Mouse (Mus musculus): Measurements from ENCODE around the gene Map4k4.

The Map4k4 gene

DNA sequence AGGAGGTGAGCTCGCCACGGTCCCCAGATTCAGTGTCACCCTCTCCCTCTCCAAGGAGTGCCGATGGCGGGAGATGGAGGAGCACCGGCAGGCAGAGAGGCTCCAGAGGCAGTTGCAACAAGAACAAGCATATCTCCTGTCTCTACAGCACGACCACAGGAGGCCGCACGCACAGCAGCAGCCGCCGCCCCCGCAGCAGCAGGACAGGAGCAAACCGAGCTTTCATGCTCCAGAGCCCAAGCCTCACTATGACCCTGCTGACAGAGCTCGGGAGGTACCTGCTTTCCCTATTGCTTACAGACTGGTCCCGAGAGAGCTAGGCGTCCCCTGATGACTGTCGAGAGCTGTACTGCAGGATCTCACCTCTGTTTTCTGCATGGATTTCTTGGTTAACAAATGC lies 99.8 kb downstream of the Map4k4 start:
- no peak for DNase-seq (ENCODE audit: low spot score in 2 of 2)

DNA sequence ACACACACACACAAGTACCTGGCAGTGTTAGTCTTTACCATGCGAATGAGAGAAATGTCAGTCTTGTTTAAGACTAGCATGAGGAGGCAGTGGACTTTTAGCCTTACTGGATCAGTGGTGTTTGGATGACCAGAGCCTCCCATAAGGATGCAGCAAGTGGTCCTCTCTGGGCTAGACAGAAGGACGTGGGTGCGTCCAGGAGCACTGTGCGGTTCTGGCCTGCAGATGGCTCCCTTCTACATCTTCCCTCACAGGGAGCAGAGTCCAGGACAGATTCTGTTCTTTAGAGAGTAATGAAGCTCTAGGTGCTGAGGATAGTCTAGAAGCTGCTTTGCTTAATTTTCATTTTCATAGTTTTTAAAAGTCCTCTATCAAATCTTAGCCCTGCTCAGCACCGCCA lies 100.2 kb downstream of the Map4k4 start:
- peak in 1 of 2 experiments; percentile 80 for DNase-seq (ENCODE audit: low spot score in 2 of 2)

DNA sequence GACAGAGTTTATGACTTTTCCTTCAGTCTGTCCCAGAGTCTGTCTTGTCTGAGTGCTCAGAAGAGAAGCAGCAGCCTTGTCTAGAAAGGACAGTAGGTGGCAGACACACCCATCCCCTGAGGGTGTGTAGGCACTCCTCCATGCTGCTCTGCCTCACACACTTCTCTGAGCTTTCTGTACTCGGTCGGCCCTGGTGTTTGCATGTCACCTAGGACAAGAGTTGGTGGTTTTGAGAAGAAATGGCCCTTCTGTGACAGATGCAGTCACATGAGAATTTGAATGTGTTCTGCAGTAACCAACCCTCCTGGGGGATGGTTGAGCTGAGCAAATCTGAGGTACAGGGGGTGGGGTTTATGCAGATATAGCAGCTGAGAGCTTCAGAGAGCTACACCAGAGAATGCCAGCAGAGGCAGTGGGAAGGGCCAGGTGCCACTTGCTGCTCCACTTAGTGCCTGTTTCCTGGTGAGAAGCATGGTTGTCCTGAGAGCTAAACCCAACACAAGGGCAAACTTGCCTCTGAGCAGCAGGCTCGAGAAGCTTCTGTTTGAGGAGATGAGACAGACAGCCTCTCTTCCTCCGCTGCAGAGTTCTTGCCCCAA lies 101.5 kb downstream of the Map4k4 start:
- DNase-seq (ENCODE audit: low spot score in 2 of 2), result no peak

DNA sequence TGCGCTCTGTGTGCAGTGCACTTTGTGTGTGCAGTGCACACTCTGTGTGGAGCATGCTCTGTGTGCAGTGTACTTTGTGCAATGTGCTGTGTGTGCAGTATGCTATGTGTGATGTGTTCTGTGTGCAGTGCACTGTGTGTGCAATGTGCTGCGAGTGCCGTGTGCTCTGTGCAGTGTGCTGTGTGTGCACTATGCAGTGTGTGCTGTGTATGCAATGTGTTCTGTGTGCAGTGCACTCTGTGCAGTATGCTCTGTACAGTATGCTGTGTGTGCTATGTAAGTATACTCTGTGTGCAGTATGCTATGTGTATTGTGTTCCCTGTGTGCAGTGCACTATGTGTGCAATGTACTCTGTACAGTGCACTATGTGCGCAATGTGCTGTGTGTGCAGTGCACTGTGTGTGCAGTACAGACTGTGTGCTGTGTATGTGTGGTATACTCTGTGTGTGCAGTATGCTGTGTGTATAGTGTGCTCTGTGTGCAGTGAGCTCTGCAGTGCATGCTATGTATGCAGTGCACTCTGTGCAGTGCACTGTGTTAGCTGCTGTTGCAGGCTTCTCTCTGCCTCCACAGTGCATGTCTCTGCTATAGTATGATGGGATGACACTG lies 105.4 kb downstream of the Map4k4 start:
- DNase-seq (ENCODE audit: low spot score in 2 of 2), result no peak

DNA sequence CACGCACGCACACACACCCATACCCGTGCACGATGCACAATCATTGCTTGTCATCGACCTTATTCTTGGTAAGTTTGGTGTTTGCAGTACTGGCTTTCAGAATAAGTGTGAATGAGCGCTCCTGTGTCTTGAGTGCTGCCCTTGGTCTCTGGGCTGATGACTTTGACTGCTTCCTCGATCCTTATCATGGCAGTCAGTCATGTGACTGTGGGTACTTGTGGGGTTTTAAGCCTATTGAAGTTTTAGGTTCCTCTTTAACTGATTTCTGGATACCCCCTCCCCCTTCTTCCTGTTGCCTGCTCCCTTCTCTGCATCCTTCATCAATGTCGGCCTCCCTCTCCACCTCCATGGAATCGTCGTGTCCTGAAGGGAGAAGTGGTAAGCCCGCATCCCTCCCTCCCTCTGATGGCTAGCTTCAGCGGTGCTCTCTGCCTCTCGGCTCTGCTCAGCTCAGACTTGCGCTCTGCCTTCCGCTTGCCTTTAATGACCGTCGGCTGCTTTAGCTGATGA lies 107.3 kb downstream of the Map4k4 start:
- DNase-seq (ENCODE audit: low spot score in 2 of 2), result no peak

DNA sequence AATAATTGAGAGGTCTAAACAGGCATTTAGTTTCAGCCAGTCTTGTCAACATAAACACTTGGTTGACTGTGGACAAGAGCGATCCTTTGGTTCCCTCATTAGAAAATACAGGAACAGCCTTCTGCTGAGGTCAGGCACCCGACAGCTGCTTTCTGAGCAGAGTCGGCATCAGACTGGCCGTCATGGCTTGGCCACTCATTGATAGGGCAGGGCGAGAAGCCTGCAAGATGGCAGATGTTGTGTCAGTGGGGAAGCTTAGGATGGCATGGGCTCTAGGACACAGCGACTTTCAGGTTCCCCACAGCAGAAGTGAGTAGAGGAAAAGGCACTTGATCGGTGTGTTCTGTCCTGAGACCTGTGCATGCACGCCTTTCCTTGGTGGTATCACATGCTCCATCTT lies 112.0 kb downstream of the Map4k4 start:
- no peak for DNase-seq (ENCODE audit: low spot score in 2 of 2)

DNA sequence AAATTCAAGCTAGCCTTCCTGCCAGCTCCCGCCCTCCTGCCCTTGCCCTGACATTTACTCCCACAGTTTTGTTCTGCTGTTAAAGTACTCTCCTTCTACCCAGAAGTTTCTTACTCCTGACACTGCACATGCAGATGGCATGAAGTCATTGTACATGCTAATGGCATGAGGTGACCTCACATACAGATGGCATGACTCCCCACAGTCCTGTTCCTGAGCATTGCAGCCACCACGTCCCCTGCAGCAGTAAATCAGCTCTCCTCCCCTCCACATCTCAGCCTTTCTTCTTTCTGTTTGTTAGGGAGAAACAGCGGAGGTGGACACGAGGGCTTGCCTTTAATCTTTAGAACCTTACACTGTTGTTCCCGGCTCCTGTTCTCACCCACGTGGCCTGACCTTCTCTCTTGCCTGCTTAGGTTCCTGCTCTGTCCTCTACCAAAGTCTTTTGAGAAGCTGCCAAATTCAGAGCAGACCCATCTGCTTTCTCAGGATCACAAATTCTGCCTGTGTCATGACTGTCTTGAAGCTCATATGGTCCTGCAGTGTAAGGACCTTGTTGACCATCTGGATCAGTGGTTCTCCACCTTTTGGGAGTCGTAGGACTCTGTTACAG lies 114.5 kb downstream of the Map4k4 start:
- no peak for DNase-seq (ENCODE audit: low spot score in 2 of 2)

DNA sequence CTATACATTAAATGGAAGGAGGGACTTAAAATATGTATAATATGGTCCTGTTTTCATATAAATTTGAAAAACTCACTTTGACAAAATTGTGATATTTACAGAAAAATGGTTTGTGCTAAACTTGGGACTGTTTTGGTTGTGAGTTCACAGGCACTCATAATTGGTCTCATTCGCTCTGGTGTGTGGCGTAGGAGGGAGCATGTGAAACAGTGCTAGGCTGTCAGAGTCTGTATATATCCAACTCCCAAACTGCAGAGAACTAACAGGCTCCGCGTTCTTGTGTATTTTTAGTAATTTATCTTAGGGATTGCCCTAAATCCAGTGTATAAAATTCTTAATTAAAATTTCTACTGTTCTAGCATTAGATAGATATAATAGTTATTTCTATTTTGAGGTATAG lies 120.9 kb downstream of the Map4k4 start:
- DNase-seq (ENCODE audit: low spot score in 2 of 2), result peak in 1 of 2 experiments; percentile 45

DNA sequence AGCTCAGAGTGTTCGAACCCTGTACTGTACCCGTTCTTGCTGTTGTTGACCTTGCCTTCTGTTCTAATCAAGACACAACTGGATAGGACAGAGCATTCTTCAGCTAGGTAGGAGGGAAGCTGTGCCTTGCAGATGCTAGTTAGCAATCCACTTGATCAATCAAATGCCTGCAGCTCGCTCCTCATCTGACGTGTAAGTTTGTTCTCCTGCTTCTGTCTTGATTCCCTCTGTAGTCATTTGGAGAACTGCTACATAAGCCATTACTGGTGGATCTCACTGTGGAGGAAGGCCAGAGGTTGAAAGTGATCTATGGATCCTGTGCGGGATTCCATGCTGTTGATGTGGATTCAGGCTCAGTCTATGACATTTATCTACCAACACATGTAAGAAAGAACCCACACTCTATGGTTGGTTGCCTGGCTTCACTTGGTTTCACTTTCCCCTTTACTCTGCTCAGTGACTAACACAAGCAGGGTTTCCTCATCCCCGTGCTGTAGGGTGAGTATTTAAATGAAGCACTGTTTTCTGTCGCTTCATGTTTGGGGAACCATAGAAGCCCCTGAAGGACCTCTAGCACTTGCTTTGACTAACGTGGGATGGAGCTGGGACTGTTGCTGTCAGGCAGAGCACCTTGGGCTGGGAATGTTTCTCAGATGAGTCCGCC lies 121.9 kb downstream of the Map4k4 start:
- DNase-seq (ENCODE audit: low spot score in 2 of 2), result no peak

DNA sequence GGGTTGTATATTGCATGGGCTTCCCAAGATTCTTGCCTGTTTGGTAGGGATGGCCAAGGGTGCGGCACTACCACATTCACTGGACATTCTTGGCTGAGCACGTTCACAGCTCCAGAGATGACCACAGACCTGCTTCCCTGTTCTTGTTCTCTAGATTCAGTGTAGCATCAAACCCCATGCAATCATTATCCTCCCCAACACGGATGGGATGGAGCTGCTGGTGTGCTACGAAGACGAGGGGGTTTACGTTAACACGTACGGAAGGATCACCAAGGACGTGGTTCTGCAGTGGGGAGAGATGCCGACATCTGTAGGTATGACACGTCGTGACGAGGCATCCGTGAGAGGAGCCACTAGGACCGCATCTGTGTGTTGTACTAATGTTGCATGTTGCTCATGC lies 122.5 kb downstream of the Map4k4 start:
- DNase-seq (ENCODE audit: low spot score in 2 of 2), result no peak

DNA sequence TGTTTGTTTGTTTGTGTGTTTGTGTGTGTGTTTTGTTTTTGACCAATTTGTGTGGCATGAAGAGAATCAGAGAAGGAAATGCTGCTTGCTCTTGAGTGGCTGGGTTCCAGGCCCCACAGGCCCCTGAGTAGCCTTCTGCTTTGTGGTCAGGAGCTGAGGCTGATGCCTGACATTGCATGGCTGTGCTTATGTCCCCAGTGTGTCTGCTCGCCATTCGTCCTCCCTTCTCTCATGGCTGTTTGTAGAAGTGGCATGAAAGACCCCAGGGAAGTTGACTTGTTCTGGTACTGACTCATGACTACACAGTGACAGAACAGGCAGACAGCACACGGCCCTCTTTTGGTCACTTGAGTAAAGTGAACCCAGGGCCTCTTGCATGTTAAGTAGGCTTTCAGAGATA lies 123.0 kb downstream of the Map4k4 start:
- DNase-seq (ENCODE audit: low spot score in 2 of 2), result no peak

DNA sequence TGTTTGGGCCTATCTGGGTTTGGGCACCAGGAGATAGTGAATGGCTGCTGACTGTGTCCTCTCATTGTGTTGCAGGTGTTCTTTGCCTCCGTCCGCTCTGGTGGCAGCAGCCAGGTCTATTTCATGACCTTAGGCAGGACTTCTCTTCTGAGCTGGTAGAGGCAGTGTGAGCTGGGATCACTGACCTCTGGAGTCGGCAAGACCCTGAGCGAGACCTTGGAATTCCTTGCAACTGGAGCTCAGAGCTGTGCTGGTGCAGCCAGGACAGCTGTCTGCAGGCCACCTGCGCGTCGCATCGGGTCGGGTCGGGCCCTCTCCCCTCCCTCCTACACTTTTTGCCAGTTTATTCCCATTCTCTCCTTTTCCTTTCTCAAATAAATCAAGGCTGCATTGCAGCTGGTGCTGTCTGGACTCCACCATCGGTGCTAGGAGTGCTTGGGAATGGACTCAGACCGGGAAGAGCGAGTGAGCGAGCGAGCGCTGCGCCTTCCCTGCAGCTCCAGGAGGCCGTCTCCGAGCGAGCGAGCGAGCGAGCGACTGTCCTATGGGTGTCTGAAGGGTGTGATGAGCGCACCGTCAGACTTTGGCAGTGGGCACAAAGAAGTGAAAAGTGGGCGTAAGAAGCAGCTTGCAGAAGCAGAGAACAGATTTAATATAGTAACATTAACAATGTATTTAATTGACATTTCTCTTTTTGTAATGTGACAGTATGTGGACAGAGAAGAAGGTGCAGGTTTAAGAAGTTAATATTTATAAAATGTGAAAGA lies 124.0 kb downstream of the Map4k4 start:
- DNase-seq (ENCODE audit: low spot score in 2 of 2), result peak in 1 of 2 experiments; percentile 60

DNA sequence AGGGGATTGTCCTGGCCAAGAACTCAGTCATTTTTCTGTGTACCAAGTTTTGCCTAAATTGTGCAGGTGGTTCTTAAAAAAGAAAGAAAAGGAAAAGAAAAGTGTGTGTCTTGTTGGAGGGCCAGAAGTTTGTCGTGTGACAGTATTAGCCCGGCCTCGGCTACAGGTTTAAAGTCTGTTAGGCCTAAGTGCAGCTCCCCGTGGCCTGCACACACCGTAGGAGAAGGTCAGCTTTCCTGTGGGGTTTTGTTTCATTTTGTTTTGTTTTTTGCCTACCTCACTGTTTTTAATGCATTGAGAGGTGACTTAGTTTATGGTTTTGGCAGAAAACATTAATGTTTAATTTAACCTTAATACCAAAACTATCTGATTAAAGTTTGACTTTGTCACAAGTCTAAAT lies 124.7 kb downstream of the Map4k4 start:
- no peak for DNase-seq (ENCODE audit: low spot score in 2 of 2)

DNA sequence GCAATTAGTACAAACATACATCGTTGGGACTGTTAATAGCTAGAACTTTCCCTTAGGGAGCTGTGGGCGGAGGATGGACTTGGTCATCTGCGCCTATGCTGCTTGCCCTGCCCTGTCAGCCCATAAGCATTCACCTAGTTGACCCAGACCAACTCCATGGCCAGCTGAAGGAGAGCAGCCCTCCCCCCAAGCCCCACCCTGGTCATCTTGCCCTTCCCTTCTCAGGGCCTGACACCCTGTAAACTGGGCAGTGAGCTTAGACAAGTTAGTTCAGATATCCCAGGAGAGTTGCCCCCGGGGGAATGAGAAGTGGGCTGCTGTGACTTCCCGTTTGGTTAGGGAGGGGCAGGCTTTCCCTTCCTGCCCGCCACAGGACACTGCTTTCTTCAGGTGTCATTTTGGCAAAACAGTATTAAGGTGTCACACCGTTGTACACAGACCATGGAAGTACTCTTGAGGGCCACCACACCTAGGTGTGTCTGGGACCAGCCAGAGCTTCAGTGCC lies 126.5 kb downstream of the Map4k4 start:
- no peak for DNase-seq (ENCODE audit: low spot score in 2 of 2)

DNA sequence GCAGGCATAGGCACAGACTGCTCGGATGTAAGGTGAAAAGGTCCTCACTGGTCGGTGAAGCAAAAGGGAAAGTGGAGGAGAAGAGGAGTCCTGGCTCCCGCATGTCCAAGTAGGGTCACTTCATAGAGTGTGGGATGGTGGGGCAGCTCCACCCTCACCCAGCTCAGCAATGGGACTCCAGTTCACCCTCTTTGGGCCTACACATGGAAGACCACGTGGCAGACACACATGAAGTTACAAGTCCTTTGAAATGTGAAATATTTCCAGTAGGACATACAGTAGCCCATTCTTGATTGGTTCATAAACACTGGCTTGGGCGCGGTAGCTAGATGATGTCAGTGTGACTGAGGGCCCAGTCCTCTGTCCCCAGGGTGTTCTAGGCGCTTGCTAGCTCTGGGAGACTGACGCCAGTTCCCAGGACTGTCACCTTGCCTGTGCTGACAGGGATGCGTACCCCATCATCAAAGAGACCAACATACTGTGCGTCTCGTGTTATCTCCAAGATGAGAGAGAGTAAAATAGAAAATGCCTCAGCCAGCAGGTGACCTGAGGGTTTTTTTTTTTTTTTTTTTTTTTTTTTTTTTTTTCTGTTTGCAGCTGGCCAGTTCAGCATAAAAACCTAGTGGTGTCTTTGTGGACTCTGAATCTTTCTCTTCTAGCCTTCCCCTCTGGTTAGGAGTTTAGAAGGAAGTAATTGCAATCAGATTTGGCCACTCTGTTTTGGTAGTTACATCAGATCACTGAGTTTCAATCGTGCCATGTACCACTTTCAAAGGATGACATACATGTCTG lies 127.7 kb downstream of the Map4k4 start:
- DNase-seq (ENCODE audit: low spot score in 2 of 2), result no peak

DNA sequence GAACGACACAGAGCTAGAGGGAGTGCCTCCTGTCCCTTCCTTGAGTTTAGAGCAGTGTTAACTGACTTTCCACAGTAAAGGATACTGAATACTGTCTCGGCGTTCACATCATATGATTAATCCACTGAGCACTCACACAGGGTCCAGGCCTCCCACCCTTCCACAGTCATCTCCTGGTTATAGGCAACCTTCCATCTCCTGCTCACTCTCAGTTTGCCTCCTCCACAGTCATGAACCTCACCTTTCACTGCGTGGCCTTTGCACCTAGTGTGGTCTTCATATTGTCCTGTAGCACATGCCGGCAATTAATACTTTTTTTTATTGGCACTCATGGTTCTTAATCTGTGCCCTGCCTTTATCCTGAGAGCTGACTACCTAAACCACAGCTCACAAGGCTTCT lies 128.9 kb downstream of the Map4k4 start:
- no peak for DNase-seq (ENCODE audit: low spot score in 2 of 2)

DNA sequence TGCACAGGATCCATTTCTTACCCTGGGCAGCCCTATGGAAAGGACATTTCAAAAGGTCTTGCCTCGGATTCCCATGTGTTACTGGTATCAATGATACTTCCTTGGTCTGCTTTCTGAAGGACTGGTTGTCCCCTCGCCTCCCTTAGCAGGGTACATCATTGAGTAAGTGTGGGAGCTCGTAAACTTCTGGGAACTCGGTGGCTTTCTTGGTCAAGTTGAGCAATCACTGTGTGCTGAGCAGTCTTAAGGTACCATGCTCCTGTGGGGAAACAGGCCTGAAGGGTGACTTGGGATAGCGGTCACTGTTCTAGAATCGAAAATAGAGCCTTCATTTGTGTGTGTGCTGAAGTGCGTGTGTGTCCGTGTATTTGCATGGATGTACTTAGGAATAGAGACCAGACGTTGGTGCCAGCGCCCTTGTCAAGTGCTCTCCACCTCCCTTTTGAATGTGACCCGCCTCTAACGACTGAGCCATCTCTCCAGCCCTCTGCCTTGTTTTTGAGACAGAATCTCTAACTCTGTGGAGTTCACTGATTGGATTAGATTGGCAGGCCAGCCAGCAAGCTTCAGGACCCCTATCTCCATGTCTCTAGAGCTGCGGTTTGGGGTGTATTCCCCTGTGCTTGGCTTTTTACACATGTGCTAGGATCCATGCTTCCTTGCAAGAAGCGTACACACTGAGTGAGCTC lies 129.7 kb downstream of the Map4k4 start:
- no peak for DNase-seq (ENCODE audit: low spot score in 2 of 2)

DNA sequence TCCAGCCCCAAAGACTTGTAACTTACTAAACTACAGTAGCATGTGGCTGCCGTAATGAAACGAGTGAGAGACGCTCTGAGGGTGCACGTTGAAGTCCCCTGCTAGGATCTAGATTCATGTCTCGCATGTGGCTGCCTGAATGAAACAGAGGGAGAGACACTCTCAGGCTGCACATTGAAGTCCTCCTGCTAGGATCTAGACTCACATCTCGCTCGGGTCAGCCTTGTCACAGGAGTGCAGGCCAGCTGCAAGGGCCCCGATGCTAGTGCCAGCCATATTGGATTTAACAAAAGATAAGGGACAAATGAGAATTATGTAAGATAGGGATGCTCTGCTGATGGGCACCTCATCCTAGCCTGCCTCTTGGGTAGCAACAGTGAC lies 130.3 kb downstream of the Map4k4 start:
- DNase-seq (ENCODE audit: low spot score in 2 of 2), result no peak

DNA sequence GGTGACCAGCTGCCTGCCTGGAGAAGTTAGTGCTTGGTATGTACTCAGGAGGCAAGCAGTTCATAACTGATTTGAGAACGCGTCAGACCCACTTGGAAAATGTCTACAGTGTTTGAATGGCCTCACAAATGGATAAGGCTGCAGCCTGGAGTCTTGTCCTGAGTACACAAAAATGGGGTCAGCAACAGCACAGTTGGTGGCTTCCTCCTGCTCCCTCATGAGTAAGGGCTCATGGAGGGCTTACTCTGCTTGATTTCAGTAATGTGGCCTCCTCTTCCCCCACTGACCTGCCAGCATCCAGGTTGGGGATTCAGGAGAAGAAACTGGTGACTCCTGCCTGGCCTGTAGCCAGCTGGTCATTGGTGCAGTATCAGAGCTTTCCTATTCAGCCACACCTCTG lies 130.9 kb downstream of the Map4k4 start:
- no peak for DNase-seq (ENCODE audit: low spot score in 2 of 2)

DNA sequence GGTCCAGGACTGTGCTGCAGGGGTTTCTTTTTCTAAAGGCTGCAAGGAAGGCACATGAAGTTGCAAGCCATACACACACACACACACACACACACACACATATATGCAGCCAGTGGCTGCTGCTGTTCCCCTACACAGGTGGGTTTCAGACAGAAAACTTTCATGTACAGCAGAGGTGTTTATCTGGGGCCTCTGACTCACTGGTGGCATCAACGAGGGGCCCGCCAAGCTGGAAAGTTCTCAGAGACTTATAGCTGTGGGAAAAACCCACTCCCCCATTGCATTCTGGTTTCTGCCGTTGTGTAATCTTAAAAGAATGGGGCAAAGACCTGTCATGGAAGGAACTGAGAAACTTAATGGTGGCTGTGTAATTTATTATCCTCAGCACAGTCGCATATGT lies 132.6 kb downstream of the Map4k4 start:
- no peak for DNase-seq (ENCODE audit: low spot score in 2 of 2)
